Mouse (Mus musculus) neural tube, embryonic 15.5 days (tissue): Measurements from ENCODE around the gene Shld1. TPM values are rescaled to one million over a fixed set of nuclear protein-coding genes. Genes with fewer than 3 reads are reported as not detected.

Experiments
- ATAC-seq: fragments of 200-750 bp; cut with Nextera tagmentation; 2 replicates; pipeline ENCODE4 v1.8.0; 2017; ENCODE audit warnings: mild to moderate bottlenecking, moderate TSS enrichment, moderate library complexity; ENCODE audit not compliant: low FRiP score
- H3K27ac ChIP-seq: fragments of 300-500 bp; sonication (generic); replicated peaks from 2 replicates; pipeline ENCODE4 v1.5.1; 2015; ENCODE audit warnings: mild to moderate bottlenecking, inconsistent platforms
- H3K27me3 ChIP-seq: fragments of 300-500 bp; sonication (generic); replicated peaks from 2 replicates; pipeline ENCODE4 v1.6.1; 2015; ENCODE audit warnings: inconsistent platforms
- H3K36me3 ChIP-seq: fragments of 300-500 bp; sonication (generic); 2 replicates; pipeline ENCODE4 v1.6.1; 2015; ENCODE audit warnings: inconsistent platforms
- H3K4me1 ChIP-seq: fragments of 300-500 bp; sonication (generic); 2 replicates; pipeline ENCODE4 v1.6.1; 2015; ENCODE audit warnings: inconsistent platforms
- H3K4me2 ChIP-seq: fragments of 300-500 bp; sonication (generic); 2 replicates; pipeline ENCODE4 v1.6.1; 2015; ENCODE audit warnings: inconsistent platforms, mild to moderate bottlenecking, moderate library complexity
- H3K4me3 ChIP-seq: fragments of 300-500 bp; sonication (generic); replicated peaks from 2 replicates; pipeline ENCODE4 v1.5.1; 2015; ENCODE audit warnings: mild to moderate bottlenecking, inconsistent platforms
- H3K9ac ChIP-seq: fragments of 300-500 bp; sonication (generic); replicated peaks from 2 replicates; pipeline ENCODE4 v1.6.1; 2015; ENCODE audit warnings: mild to moderate bottlenecking, inconsistent platforms
- H3K9me3 ChIP-seq: fragments of 300-500 bp; sonication (generic); replicated peaks from 2 replicates; pipeline ENCODE4 v1.6.1; 2016; ENCODE audit warnings: inconsistent platforms
- WGBS: fragments of 180-500 bp; shearing (Covaris S2); methylation state at CpG from one replicate; pipeline ENCODE4 v1.1.7; 2015; ENCODE audit warnings: mixed read lengths; 5-methylcytosine and 5-hydroxymethylcytosine counted together
- polyA plus RNA-seq: library from polyadenylated mRNA; unstranded; fragments of >200 nt; fragmentation: Nextera tagmentation; extraction: Ambion mirVana; gene quantifications from 2 replicates; pipeline ENCODE4 v1.2.1, GENCODE M21; 2015

Gene Shld1
- polyA plus RNA-seq, 1 experiment from 2014 or later: 23.3 TPM

DNA sequence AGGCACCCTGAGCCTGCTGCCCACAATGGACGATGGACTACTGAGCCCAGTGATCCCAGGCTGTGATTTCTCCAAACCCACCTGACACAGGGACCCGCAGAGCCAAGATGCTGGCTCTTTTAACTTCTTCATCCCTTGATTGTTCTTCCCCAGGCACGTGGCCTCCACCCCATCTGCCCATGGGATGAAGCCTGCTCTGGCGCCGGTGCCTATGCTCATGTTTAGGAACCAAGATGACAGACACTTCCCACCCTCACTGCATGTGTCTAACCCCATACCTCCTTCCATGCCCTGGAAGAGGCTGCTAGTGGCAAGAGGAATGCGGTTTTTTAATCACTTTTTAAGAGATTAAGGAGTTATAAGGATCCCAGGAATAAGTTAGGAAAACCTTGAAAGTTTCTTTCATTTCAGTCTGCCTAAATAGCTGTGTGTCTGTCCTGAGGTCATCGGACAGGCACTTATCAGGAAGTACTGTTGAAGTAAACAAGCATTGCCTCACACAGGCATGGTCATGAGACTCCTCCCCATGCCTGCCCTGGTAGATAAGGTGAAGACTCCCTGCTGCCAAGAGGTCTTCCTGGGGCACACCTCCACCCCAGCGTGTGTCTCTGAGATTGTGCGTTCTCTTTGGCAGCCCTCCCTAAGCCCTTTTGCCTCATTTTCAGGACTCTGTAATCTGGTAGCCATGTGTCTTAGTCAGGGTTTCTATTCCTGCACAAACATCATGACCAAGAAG, 8.8 kb downstream of the Shld1 start:
- no peaks in the 10 kb centered on the region for H3K27me3 ChIP-seq
- no peak overlapping the region for H3K4me2 ChIP-seq
- H3K4me1 ChIP-seq: no peaks in the 10 kb centered on the region
- no peak overlapping the region for H3K9ac ChIP-seq
- no peak overlapping the region for H3K27ac ChIP-seq
- no peak for ATAC-seq
- 89% methylated on average over 9 of the region's 9 CpGs for WGBS
- H3K4me3 ChIP-seq: no peak overlapping the region
- no peaks in the 10 kb centered on the region for H3K9me3 ChIP-seq
- peaks cover 31% of the 10 kb centered on the region for H3K36me3 ChIP-seq

DNA sequence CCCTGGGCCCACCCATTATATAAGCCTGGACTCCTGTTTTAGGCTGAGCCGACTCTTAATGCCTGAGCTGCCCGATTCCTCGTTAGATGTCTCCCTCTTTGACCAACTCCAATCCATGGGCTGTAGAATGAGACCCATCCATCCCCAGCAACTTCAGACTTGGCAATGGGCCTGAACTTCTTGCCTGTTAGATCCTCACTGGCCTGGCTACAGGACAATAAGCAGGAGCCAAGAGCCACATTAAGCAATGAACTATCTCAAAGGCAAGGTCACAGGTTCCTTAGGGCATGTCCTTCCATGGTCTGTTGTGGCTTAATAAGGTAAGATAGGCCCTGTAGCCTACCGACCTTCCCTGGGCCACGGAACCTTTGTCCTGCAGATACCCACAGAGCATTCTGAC, 9.8 kb downstream of the Shld1 start:
- no peak overlapping the region for H3K4me3 ChIP-seq
- ATAC-seq: no peak
- no peak overlapping the region for H3K4me2 ChIP-seq
- no peak overlapping the region for H3K9ac ChIP-seq
- peaks cover 31% of the 10 kb centered on the region for H3K36me3 ChIP-seq
- no peaks in the 10 kb centered on the region for H3K27me3 ChIP-seq
- H3K4me1 ChIP-seq: no peaks in the 10 kb centered on the region
- H3K9me3 ChIP-seq: no peaks in the 10 kb centered on the region
- H3K27ac ChIP-seq: no peak overlapping the region; the same call in 1 of the 2 replicates
- WGBS: 88% methylated on average over 5 of the region's 5 CpGs

DNA sequence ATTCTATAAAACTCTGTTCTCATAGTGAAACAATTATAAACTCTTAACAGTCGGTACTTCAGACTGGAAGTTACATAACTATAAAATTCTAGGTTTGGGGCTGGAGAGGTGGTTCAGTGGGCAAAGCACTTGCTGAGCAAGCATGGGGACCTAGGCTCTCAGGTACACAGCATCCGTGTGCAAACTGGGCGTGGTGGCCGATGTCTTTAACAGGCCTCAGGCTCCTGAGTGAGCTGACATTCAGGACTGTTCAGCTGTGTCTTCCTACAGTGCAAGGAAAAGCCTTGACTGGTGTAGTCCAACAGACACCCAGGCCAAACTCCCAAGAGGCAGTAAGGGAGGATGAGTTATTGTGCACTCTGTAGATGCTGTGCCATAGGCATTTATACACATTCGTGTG, 10.5 kb downstream of the Shld1 start:
- H3K36me3 ChIP-seq: peaks cover 31% of the 10 kb centered on the region
- ATAC-seq: no peak
- no peaks in the 10 kb centered on the region for H3K4me1 ChIP-seq
- H3K4me2 ChIP-seq: no peak overlapping the region
- H3K27ac ChIP-seq: 0 out of 2 replicates have a peak overlapping the region, but pooled peaks have one; percentile 28
- no peaks in the 10 kb centered on the region for H3K27me3 ChIP-seq
- no peaks in the 10 kb centered on the region for H3K9me3 ChIP-seq
- no peak overlapping the region for H3K9ac ChIP-seq
- WGBS: 89% methylated on average over 5 of the region's 5 CpGs
- H3K4me3 ChIP-seq: no peak overlapping the region

DNA sequence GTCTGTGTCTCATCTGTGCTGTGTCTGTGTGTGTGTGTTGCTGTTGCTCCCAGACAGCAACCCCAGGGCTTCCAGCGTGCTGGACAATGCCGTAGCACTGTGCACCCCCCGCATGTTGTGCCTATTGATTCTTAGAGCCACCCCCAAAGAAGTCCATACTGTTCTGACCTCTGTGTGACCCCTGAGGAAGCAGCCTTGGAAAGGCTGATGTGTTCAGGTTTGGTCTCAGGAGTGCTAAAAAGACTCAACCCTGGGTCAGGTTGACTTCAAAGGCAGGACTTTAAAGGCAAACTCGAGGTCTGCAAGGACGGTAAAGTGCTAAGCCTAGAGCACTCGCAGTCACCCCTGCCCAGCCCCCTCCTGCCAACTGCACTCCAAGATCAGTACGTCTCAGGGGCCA, 11.0 kb downstream of the Shld1 start:
- WGBS: 69% methylated on average over 7 of the region's 7 CpGs
- H3K4me1 ChIP-seq: no peaks in the 10 kb centered on the region
- peaks cover 31% of the 10 kb centered on the region for H3K36me3 ChIP-seq
- H3K27ac ChIP-seq: 0 out of 2 replicates have a peak overlapping the region, but pooled peaks have one; percentile 28
- no peak for ATAC-seq
- H3K4me2 ChIP-seq: no peak overlapping the region
- no peak overlapping the region for H3K9ac ChIP-seq
- H3K9me3 ChIP-seq: no peaks in the 10 kb centered on the region
- H3K27me3 ChIP-seq: no peaks in the 10 kb centered on the region
- H3K4me3 ChIP-seq: no peak overlapping the region

DNA sequence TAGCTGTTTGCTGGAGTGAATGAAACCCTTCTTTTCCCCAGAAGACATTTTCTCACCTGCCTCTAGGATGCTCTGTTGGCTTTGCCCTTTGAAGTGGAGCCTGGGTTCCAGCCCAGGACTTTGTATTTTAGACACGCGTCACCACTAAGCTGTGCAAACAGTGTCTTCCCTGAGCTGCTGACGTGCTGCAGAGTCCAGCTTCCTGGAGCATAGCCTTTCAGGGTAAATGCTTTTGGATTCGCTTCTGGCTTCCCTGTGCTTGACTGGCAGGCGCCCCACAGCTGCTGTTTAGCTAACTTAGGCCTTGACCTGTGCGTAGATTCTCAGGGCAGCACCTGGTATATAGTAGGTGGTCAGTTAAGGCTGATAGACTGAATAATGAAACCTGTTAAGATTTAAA, 11.7 kb downstream of the Shld1 start:
- H3K4me1 ChIP-seq: no peaks in the 10 kb centered on the region
- H3K9me3 ChIP-seq: no peaks in the 10 kb centered on the region
- no peak overlapping the region for H3K9ac ChIP-seq
- ATAC-seq: no peak
- H3K4me3 ChIP-seq: no peak overlapping the region
- no peak overlapping the region for H3K4me2 ChIP-seq
- 0 out of 2 replicates have a peak overlapping the region, but pooled peaks have one; percentile 28 for H3K27ac ChIP-seq
- no peaks in the 10 kb centered on the region for H3K27me3 ChIP-seq
- peaks cover 28% of the 10 kb centered on the region for H3K36me3 ChIP-seq
- 78% methylated on average over 6 of the region's 6 CpGs for WGBS

DNA sequence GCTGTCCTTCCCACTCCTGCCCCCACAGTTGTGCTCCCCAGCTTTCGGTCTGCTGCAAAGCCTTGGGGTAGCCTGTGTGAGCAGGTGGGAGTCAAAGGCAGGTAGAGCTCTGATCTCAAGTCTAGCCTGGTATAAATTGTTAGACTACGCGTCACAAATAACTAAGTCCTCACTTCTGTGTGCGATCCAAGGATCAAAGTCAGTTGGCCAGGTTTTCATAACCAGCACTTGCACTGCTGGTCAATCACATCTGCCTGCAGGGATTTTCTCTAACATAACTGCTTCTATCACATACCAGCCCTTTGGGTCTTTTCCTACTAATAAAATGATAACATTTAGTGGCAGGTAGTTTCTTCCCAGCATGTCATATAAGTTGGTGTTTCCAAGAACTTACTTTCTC, 14.2 kb downstream of the Shld1 start:
- Histone ChIP-seq H3K36me3 (peaks cover 13% of the 10 kb centered on the region), H3K4me2 (no peak overlapping the region), H3K27ac (no peak overlapping the region), H3K27me3 (no peaks in the 10 kb centered on the region), H3K9ac (no peak overlapping the region), H3K4me3 (no peak overlapping the region), H3K9me3 (no peaks in the 10 kb centered on the region), H3K4me1 (no peaks in the 10 kb centered on the region)
- 97% methylated on average over 4 of the region's 4 CpGs for whole genome bisulfite sequencing
- ATAC-seq: no peak

DNA sequence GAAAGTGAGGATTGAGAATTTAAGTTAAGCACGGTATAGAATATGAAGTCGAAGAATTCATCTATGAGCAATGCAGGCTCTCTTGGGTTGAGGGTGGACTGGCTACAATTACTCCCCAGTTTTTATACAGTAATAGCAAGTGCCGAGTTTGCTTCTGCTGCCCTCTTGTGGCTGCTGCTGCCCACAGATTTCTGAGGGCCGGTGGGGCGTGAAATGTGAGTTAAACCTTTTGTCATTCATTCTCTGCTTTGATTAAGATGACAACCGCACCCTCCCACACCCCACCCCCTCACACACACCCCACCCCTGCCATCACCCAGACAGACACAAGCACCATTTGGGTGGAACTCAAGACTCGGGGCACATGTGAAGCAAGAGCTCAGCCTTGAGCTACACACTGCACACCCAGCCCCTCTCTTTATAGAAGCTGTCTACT, 14.7 kb downstream of the Shld1 start:
- peak; percentile 71; the same call in 1 of the 2 replicates for ATAC-seq
- H3K27ac ChIP-seq: no peak overlapping the region
- H3K4me3 ChIP-seq: no peak overlapping the region
- no peaks in the 10 kb centered on the region for H3K9me3 ChIP-seq
- no peak overlapping the region for H3K4me2 ChIP-seq
- no peak overlapping the region for H3K9ac ChIP-seq
- no peaks in the 10 kb centered on the region for H3K4me1 ChIP-seq
- WGBS: 19% methylated on average over 7 of the region's 7 CpGs
- H3K36me3 ChIP-seq: peaks cover 11% of the 10 kb centered on the region
- no peaks in the 10 kb centered on the region for H3K27me3 ChIP-seq

DNA sequence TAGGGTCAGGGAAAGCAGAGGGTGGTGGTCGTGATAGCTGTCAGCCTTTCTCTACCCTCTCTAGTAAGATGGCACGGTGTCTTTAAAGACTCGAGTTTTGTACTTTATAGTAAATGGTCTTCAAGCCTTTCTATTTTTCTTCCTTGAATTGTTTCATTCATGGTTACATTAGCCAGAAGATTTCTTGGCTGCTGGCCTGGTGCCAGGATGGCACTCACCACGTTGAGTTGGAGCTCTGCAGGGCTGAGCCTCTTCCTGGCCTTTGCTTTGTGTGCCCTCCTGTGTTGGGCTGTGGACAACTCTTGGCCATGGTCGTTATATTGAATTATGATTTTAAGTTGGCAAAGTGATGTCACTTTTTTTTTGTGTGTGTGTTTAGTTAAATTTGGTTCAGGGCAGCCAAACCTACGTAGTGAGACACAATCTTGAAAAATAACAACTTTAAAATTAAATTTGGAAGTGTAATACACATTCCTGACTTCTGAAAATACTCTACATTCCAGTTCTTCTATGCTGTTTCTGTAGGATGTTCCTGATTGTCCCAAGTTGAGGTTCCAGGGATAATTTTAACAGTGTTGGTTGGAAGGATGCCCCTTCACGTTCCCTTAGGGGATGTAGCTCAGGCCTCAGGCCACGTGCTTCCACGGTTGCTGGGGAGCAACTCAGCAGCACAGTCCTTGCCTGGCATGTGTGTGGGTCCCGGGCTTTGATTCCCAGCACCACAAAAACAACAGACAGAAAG, 18.7 kb downstream of the Shld1 start:
- no peaks in the 10 kb centered on the region for H3K27me3 ChIP-seq
- 73% methylated on average over 10 of the region's 10 CpGs for WGBS
- no peak for ATAC-seq

DNA sequence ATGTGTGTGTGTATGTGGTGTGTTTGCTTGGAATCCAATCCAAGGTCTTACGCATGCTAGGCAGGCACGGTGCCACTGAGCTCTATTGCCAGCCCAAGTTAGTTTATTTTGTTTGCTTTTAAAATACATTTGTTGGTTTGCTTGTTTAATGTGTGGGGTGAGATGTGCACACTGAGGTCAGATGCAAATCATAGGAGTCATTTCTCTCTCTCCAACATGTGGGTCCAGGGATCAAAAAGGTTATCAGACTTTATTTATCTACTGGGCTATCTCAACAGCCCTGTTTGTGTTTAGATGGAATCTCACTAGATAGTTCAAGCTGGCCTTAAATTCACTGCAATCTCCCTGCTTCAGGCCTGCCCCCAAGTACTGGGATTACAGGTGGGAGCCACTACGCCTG, 19.6 kb downstream of the Shld1 start:
- Histone ChIP-seq H3K9ac (no peak overlapping the region), H3K4me2 (no peak overlapping the region), H3K27ac (no peak overlapping the region), H3K36me3 (no peaks in the 10 kb centered on the region), H3K9me3 (no peaks in the 10 kb centered on the region), H3K4me1 (no peaks in the 10 kb centered on the region), H3K4me3 (no peak overlapping the region), H3K27me3 (no peaks in the 10 kb centered on the region)
- WGBS: 89% methylated on average over 3 of the region's 3 CpGs
- ATAC-seq: no peak

More for the DNA sequence above, 18.7 kb downstream of the Shld1 start:
- no peak overlapping the region for H3K9ac ChIP-seq
- no peaks in the 10 kb centered on the region for H3K9me3 ChIP-seq
- no peak overlapping the region for H3K4me2 ChIP-seq
- no peaks in the 10 kb centered on the region for H3K4me1 ChIP-seq
- H3K4me3 ChIP-seq: no peak overlapping the region
- no peak overlapping the region for H3K27ac ChIP-seq
- H3K36me3 ChIP-seq: no peaks in the 10 kb centered on the region

DNA sequence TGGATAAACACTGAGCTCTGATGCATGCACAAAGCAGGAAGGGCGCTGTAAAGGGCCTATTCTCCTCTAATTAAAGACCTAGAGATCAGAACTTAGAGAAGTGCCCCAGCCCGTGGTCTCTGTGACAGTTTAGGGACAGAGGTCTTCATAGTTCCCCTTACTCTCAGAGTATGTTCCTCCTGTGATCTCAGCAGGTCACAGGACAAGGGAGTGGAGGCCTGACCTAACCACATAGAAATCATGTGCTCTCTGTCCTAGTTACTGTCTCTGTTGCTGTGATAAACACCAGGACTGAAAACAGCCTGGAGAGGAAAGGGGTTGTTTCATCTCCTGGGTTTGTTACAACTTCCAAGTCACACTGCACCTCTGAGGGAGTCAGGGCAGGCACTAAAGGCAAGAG, 23.8 kb downstream of the Shld1 start:
- Histone ChIP-seq H3K27me3 (no peaks in the 10 kb centered on the region), H3K36me3 (no peaks in the 10 kb centered on the region), H3K4me3 (no peak overlapping the region), H3K9me3 (no peaks in the 10 kb centered on the region), H3K27ac (no peak overlapping the region), H3K4me2 (no peak overlapping the region), H3K9ac (no peak overlapping the region), H3K4me1 (peaks cover 3% of the 10 kb centered on the region; the same call in 1 of the 2 replicates)
- 77% methylated on average over 2 of the region's 2 CpGs for WGBS
- ATAC-seq: no peak

DNA sequence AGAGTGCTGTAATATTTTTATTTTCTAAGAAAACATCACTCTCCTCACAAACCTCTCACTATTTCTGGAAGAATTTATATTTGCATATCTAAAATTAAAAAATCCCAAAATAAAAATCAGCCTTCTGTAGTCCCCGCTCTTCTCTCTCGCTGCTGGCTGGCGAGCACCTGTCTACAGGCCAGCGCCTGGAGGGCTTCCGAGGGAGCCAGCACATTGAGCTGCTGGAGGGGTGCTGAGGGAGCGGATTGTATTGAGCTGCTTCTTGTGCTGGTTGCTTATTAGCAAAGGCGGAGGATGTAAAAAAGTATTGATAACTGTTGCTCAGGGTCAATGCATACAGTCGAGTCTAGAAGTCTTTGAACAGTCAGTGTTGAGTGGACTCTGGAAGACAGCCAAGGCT, 25.3 kb downstream of the Shld1 start:
- peaks cover 13% of the 10 kb centered on the region; the same call in 1 of the 2 replicates for H3K4me1 ChIP-seq
- H3K9me3 ChIP-seq: no peaks in the 10 kb centered on the region
- H3K27ac ChIP-seq: no peak overlapping the region
- 82% methylated on average over 8 of the region's 8 CpGs for WGBS
- H3K9ac ChIP-seq: no peak overlapping the region
- no peaks in the 10 kb centered on the region for H3K27me3 ChIP-seq
- no peak overlapping the region for H3K4me3 ChIP-seq
- no peaks in the 10 kb centered on the region for H3K36me3 ChIP-seq
- H3K4me2 ChIP-seq: no peak overlapping the region
- no peak for ATAC-seq

DNA sequence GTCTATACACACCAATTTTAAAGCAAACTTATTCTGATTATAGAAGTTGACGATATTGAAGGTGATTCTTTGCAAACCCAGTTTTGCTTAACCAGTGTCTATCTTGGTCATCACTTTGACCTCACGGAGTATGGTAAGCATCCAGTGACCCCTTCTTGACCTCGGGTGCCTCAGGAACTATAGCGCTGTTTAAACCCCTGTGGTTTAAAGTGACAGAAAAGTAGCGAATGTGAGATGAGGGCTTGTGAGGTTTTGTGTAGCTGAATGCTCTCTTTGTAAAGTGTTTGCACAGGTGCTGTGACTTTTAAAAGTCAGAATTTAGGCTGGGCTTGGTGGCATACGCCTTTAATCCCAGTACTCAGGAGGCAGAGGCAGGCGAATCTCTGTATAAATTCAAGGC, 27.8 kb downstream of the Shld1 start:
- H3K27ac ChIP-seq: no peak overlapping the region
- H3K4me2 ChIP-seq: no peak overlapping the region
- peaks cover 13% of the 10 kb centered on the region; the same call in 1 of the 2 replicates for H3K4me1 ChIP-seq
- H3K36me3 ChIP-seq: no peaks in the 10 kb centered on the region
- H3K9ac ChIP-seq: no peak overlapping the region
- no peaks in the 10 kb centered on the region for H3K27me3 ChIP-seq
- no peak for ATAC-seq
- H3K4me3 ChIP-seq: no peak overlapping the region
- whole genome bisulfite sequencing: 83% methylated on average over 7 of the region's 7 CpGs
- no peaks in the 10 kb centered on the region for H3K9me3 ChIP-seq
